Mouse (Mus musculus) cortical plate, adult 2 months (tissue): Measurements from ENCODE around the gene Tcl1b5.

Experiments used
- CTCF ChIP-seq: fragments of 200-500 bp; IDR thresholded peaks from 2 replicates; pipeline ENCODE4 v1.5.1; 2011; ENCODE audit warnings: mild to moderate bottlenecking, control low read depth, low read length; ENCODE audit not compliant: insufficient read depth; ENCODE audit errors: extremely low read depth
- POLR2A ChIP-seq: fragments of 200-500 bp; IDR thresholded peaks from 2 replicates; pipeline ENCODE4 v1.6.1; 2011; ENCODE audit warnings: mild to moderate bottlenecking, low read length, control low read depth; ENCODE audit not compliant: insufficient read depth; ENCODE audit errors: extremely low read depth

DNA sequence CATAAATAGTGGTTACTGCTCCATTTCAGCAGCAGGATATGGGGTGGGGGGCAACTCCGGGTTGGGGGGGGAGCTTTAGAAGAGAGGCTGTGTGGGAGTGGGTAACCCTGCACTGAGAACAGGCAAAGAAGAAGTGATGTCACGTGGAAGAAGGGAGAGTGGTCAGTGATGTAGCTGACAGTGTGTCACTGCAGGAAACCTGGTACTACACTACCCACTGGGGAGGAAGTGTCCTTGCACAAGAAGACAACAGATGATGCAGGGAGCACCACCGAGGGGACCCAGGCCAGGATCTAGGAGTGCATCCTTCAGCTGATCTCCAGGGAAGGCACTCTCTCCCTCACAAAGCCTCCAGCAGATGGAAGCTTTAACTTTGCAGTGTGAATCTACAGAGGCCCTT is 9.4 kb upstream of the Tcl1b5 start:
- no peak for TF ChIP-seq CTCF
- TF ChIP-seq POLR2A, result no peak
